Mouse (Mus musculus): ENCODE data around the gene Arl3.

GRCm38 (mm10) chr19:46619001-46619400 is 46.0 kb upstream of the Arl3 start:
- TF ChIP-seq CTCF (IDR thresholded peaks at IDR 0.05; ENCODE audit: low read depth) (no peak), EP300 (optimal IDR thresholded peaks at IDR 0.05) (no peak)

All from stomach, postnatal 0 days (tissue).